Mouse (Mus musculus) retina, adult 2 months (tissue): ENCODE measurements around the gene D630003M21Rik.

Experiments used
- DNase-seq: peaks from one replicate; pipeline ENCODE4 v3.0.0-alpha.2; 2012; ENCODE audit warnings: low read depth, low spot score

D630003M21Rik gene

DNA sequence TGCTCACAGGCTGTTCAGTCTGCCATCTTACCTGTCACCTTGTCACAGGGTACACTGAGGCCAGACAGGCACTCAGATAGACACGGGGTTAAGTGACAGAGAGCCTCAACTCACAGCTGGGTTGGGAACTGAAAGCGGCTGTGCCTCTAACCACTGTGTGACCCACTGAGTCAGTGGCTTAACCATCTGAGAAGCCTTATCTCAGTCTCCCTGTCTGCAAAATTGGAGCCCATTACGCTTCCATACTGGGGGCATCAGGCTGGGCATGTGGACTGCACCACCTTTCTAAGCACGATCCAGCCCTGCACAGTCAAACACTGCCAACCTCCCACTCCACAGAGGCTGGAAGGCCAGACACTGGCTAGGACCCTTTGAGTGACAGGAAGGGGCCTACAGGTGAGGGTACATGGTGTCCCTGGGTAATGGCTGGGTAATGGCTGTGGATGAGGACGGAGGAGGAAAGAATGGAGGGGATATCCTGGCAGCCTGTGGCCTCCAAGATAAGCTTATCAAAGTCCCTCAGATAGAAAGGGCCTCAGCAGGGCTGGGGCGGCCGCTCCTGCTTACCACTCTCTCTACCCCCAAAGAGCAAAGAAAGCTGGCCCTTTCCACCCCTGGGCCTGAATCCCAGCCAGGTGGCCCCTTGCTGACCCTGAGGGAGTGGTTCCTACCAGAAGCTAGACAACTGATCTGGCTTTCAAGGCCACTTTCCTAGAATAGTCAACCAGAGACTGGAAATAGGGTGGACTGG lies 87.2 kb downstream of the D630003M21Rik start:
- DNase-seq, result no peak

DNA sequence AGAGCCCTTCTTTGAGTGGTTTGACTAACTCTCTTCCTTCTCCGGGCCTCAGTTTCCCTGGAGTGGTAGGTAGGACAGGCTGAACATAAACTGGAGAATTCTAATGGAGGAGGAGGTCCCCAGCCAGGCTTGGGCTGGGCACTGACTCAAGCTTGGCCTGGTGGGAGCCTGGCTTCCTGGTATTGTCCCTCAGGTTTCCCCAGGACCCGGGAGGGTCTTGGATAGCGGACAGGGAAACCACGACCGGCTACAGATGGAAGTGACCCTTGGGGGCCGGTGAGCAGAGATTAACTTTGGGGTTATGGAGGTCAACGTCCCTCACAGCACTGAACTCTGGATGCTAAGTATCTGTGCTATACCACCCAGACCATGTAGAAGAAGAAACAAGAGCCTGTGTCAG lies 87.8 kb downstream of the D630003M21Rik start:
- DNase-seq, result no peak

DNA sequence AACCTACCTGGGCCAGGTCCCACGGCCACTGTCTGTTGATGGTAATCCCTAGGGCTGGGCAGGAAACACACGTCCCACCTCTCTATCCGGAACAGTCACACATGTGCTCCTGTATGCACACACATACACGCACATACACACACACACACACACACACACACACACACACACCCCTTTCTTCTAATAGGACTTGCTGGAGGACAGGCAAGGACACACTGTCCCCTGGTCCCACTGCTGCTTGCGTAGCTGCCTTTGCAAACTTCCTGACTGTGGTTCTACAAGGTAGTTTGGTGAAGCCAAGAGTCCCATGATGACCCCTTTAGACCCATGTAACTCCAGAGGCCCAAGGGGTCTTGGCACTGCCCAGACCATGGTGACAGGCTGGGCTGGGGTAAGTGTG lies 88.4 kb downstream of the D630003M21Rik start:
- DNase-seq, result no peak

DNA sequence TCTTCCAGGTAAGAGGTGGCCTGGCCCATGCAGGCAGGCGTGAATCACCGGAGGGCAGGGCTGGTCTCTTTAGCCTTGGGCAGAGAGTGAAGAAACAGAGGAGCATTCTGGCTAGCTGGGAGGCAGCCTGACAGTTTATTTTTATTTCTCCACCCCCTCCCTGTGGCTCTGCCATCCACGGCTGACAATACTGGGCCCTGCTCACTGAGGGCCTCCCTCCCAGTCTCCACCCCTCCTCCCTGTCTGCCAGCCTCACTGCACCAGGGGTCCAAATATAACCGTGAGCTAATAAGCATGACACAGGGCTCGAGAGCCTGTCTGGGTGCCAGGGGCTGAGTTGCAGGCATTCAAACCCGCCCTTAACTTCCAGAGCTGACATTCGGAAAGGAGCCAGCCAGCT lies 89.4 kb downstream of the D630003M21Rik start:
- DNase-seq, result no peak

GRCm38 (mm10) chr2:158138778-158139177 lies 90.2 kb downstream of the D630003M21Rik start:
- DNase-seq, result no peak

DNA sequence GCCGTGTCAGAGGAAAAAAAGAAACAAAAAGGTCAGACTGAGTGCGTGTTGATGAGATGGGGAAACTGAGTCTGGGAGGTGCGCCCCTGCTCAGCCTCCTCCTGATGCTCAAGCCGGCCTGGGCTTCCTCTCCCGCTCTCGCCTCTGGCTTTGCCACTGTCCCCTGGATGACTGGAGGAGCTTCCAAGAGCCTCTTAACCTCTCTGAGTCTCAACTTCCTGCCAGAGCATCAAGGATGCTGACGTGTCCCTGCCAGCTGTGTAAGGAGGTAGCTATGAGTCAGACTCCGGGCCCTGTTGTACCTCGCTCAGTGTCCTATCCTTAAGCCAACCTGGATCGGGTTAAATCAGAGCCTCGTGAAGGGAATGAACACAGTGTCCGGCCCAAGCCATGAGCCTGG lies 91.3 kb downstream of the D630003M21Rik start:
- DNase-seq, result no peak

DNA sequence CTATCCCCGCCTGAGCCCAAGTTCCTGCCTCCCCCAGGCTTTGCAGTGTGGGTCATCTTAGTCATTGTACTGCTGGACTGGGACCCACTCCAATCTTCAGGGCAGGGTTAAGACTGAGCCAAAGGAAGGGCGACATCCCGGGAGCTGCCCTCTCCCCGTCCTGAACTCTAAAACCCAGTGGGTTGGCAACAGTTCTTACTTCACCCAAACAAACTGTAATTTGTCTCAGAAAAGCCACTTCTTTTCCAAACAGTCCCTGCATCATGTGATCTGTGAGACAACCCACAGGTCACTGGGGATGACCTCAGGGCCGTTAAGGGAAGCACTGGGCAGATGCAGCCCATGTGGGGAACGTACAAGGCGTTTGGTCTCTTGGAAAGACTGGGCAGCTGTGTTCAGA lies 92.8 kb downstream of the D630003M21Rik start:
- no peak for DNase-seq

GRCm38 (mm10) chr2:158133050-158133449 lies 96.0 kb downstream of the D630003M21Rik start:
- DNase-seq, result no peak
